Mouse (Mus musculus): Measurements from ENCODE around the gene Nckap1.

Nckap1 gene

DNA sequence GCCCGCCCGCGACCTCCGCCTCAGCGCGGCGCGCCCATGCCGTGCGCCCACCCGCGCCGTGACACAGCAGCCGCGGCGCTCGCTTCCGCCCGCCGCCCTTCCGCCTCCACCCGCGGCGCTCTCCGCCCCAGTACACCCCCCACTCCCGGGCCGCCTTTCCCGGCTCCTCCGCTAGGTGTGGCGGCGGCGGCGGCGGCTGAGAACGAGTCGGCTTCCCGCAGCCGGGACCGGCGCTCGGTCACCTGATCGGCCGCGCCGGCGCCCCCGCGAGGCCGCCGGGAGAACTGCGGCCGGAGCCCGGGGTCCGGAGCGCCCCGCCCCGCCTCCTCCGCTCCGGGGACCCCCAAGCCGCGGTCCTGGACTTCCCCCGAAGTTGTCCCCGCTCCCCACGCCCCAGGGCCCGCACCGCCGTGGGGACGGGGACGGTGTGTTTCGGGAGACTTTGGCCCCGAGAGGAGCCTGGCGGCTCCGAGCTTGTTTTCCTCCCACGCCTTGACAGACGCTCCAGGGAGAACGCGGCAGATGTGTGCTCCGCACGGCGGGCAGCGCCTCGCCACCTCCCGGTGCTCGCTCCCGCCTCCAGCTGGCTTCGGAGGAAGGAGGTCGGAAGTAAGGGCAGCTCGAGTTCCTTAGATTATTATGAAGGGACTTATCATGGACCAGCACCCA, at the start of gene Nckap1:
Gene Nckap1 (minus strand): TSS at position 338 of the 669 bp plus-strand sequence.
- DNase-seq (ENCODE audit: low spot score), result peak; percentile 82

DNA sequence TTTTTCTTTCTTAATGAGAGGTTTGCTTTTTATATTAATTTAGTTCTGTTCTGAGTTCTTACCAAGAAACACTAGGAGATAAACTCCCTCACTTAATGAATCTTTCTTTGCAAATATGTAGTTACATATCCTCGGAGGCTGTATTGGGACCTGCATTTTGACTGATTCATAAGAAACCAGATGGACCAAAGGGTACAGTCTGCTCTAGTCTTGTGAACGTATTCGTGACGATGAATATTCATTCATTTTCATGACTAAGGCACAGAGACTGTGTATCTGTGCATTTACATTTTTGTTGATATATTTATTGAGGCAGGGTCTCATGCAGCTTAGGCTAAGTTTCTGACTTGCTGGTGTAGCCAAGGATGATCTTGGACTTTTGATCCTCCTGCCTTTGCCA, 43.3 kb upstream of the Nckap1 start:
- DNase-seq (ENCODE audit: low spot score), result no peak

DNA sequence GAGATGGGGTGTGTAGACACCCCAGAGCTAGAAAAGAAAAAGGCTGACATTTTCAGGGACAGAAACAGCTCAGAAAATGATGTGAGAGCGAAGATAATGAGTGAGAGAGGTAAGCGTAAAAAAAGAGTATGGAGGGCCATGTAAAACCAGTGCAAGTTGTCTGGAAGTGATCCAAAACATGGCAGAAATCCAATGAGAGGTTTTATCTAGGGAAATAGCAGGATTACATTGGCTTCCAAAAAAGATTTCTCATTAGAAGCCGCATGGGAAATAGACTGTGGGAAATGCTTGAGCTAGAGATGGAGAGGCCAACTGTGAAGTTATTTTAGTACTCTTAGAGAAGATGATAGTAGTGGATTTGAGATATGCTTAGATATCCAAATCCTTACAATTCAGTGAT, 40.7 kb upstream of the Nckap1 start:
- no peak for DNase-seq (ENCODE audit: low spot score)

DNA sequence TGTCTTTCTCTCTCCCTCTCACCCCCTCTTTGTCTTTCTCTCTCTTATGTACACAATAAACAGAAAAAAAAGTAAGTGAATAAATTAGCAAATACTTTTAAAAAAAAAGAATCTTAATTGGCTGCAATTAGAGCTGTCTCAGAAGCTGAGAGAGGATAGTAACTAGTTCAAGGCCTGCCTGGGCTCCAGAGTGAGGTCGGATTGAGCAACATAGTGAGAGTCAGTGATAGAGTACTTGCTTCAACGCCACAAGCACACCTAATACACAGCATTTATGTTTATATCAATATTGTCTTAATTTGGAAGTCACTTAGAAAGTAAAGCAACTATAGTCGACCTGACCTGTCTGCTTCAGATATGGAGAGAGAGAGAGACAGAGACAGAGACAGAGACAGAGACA, 37.8 kb upstream of the Nckap1 start:
- no peak for DNase-seq (ENCODE audit: low spot score)

DNA sequence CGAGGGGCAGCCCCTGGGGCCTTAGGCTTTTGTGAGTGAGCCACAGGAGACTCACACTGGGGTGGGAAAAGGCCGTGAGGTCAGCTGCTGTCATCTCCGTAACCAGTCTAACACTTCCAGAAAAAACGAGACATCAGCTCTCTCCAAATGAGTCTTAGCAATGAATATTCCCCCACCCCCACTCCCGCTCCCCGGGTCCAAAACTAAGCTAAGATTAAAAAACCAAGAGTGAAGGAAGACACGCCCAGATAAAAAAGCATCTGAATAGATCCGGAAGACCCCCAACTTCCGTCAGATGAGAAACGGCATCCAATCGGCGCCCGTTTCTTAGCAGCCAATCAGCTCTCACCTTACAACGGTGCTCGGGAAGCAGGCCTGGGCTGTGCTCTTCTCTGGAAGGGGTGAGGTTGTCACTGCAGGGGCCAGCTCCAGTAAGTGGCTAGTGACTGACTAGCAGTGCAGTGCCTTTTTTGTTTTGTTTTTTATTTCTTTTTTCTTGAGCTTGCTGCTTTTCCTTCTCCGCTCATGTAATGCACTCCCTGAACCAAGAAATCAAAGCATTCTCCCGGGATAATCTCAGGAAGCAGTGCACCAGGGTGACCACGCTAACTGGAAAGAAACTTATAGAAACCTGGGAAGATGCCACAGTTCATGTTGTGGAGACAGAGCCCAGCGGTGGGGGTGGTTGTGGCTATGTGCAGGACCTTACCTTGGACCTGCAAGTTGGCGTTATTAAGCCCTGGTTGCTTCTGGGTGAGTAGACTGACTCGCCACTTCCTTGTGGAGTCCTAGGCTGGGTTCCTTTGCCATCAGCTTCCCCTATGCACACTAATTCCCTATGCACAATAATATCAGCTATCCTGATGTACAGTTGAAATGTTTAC, 35.9 kb upstream of the Nckap1 start, which contains the start of the genes Dusp19 and Nup35:
Gene Dusp19 (plus strand): TSS at position 192 of the 884 bp plus-strand sequence.
Gene Nup35 (plus strand): TSS at position 383 of the 884 bp plus-strand sequence.
- peak; percentile 90 for DNase-seq (ENCODE audit: low spot score)

DNA sequence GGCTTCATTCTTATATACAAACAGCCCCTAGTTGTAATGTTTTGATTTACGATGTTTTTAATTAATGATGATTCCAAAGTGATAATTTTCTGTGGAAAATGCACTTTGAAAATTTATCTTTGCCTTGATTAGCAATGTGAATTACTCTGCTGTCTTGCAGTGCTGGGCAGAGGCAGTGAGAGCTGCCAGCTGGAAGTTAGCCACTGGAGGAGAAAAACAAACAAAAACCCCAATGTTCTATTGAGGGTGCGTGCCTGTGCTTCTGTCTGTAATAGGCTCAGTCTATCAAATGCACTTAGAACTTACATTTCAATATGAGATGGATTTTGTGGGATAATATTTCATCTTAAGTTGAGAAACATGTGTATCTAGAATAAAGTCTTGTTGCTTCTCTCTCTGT, 31.6 kb upstream of the Nckap1 start:
- no peak for DNase-seq (ENCODE audit: low spot score)

DNA sequence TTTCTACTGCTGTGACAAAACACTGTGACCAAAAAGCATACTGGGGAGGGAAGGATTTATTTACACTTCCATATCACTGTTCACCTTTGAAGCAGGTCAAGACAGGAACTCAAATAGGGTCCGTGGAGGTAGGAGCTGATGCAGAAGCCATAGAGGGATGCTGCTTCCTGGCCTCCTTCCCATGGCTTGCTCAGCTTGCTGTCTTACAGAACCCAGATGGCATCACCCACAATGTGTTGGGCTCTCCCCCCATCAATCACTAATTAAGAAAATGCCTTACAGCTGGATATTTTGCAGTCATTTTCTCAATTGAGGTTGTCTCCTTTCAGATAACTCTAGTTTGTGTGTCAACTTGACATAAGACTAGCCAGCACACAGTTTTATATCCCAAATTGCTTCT, 31.1 kb upstream of the Nckap1 start:
- DNase-seq (ENCODE audit: low spot score), result no peak

DNA sequence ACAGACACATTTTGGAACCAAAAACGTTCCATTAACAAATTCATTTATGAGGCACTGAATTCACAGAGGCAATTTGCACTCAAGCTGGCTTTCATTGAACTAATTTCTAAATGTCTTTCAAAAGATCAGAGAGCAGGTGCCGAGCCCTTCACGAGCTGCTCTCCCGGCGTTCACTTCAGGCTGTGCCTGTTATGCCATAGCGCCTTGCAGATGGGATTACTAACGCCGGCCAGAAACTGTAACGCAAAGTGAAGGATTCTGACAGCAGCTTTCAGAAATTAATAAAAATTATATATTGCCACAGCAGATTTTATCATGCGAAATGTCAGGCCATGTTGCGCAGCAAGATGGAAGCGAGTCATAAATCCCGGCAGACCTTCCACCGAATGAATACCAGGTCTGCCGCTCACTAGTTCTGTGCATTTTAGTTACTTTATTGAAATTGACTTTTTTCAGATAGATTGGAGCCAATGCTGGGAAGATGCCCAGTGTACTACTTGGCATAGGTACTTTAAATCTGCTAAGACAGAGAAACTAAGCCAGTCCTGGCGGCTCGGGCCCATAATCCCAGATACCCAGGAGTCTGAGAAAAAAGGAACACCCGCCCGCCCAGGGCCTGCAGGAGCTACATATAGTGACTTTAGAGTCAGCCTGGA, 22.7 kb upstream of the Nckap1 start:
- no peak for DNase-seq (ENCODE audit: low spot score)

DNA sequence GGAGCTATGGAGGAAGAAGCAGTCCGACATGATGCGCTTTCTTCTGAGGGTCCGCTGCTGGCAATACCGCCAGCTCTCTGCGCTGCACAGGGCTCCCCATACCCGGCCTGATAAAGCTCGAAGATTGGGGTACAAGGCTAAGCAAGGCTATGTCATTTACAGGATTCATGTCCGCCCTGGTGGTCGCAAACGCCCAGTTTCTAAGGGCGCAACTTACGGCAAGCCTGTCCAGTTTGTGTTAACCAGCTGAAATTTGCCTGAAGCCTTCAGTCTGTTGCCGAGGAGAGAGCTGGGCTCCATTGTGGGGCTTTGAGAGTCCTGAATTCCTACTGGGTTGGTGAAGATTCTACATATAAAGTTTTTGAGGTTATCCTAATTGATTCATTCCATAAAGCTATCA, 21.6 kb upstream of the Nckap1 start:
- DNase-seq (ENCODE audit: low spot score), result no peak

DNA sequence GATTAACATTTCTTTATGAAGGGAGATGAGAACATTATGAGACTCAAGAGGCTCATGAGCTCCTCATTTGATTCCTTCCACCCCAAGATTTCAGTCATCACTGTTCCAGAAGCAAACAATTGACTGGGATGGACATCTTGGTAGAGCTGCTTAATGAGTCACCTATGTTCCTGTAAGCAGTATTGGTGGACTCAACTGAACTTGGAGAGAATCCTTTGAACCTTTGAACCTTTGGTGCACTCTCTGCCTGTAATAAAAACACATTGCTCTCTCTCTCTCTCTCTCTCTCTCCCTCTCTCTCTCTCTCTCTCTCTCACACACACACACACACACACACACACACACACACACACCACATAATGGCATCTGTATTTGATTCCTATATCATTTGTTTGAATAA, 19.4 kb upstream of the Nckap1 start:
- DNase-seq (ENCODE audit: low spot score), result no peak

DNA sequence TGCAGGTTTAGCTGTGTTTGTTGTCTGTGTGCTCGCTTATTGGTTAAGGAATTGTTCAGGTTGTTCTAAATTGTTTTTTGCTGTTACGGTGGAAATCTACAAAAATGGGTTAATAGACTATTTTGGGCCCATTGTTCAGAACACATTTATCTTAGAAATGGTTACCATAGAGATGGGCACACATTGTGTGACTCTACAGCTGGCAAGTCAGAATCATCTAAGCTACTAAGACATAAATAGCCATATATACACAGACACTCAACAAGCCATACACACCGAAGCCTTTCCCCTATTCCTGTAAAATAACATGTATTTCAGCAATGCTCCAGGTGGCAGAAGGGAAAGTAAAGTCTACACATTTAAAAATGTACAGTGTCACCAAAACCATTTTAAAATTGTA, 18.7 kb upstream of the Nckap1 start:
- no peak for DNase-seq (ENCODE audit: low spot score)

DNA sequence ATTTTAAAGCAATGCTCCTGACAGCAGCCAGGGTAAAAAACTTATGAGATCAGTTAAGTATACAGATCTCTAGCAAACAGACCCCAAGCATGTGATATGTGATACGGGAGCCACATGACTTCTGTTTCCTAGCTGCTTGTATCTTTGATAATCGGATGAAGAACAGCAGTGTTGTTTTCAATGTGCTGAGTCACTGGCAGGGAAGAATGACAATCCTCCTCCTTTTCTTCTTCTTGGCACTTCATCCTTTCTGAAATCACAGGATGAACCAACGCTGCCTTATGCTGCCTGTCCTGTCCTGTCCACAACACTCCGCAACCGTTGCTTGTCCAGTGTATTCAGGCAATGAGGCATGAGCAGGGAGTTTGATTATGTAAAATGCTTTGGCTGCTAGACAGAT, 15.8 kb upstream of the Nckap1 start:
- no peak for DNase-seq (ENCODE audit: low spot score)

DNA sequence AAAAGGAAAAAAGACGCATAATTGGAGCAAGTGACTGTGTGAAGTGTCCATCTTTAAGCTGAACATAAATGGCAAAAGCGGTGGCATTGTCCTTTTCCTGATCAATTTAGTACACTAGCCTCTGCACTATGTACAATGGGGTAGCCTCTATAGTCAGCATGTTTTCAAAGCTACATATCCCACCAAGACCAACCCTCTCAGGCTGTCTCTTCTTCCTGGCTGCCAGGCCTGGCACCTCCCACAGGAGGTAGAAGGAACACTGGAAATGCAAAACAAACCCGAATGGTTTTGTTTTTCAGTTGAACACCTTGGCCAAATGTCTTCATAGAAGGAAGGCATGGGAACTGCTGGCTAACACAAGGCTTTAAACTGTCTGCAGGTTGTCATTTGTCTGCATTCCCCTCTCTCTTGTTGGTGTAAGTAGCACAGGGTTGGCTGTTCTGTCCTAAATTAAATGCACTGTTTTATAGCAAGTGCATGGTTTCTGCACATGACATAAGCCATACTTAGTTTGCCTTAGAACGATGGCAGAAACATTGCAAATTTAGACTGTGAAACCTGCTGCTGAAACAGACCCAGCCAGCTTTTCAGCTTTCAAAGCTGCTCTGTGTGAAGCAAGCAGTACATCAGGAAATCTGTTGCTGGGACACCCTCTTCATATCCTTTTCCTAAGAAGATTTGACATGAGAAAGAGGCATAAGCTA, 13.2 kb upstream of the Nckap1 start:
- DNase-seq (ENCODE audit: low spot score), result no peak

DNA sequence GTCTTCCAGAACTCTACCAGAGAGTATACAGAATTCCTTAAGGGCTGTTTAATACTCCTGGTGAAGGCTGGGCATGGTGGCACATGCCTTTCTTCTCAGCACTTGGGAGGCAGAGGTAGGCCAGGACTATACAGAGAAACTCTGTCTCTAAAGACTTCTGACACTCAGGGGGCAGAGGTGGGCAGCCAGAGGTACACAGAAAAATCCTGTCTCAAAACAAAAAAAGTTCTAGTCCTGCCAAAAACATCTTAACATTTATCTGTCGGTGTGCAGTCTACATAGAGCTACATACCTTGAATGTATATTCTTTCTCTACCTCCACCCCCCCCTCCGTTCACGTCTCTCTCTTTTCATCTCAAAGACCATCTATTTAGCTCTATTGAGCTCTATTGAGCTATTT, 1.2 kb upstream of the Nckap1 start:
- no peak for DNase-seq (ENCODE audit: low spot score)

DNA sequence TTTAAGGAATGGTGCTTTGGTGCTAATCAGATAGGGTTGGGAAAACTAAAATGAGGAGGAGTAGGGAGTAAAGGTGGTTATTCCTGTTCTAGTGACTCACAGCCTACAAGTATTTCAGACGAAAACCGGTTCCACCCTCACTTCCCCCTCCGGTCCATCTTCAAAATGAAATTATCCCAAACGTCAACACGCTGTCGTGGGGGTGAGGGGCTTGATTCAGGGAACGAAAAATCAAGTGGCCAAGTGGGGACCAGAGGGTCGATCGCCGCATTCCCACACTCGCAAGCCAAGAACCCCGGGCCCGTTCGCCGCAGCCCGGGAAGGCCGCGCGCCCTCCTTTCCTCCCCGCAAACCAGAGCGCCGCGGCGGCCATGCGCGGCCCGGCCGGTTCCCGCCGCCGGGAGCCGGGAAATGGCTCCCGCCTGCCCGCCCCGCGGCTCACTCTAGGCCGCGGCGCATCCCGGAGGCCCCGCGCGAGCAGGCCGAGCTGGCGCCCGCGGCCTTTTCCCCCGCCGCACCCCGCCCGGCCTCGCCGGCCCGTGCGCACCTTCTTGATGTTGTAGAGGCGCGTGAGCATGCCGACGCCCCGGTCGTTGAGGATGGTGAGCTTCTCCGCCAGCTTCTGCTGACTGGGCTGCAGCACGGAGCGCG, 744 bp downstream of the Nckap1 start:
- no peak for DNase-seq (ENCODE audit: low spot score)

DNA sequence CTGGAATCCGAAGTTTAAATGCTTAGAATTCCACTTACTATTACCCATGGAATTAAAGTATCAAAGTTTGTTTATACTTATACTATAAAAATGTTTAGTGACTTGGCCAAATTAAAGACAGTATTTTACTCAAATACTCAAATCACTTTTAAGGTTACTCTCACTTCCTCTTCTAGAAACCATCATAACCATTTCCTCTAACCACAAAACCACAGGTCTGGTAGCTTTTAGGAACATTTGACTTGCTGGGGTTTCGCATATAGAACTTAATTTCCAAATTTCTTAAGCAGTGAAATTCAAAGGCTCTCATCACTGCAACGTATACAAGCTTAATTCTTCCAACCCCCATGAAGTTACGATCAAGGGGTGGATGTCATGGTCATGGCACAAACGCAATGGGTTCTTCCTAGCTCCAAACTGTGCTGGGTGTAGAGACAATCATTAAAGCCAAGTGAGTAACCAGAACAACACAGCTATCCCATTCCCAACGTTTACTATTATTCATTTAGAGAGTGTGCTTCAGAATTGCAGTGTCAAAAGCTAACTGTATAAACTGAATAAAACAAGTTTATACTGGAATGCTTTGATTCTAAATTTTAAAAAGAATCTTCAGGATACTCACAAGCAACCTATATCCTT, 1.8 kb downstream of the Nckap1 start:
- DNase-seq (ENCODE audit: low spot score), result no peak

DNA sequence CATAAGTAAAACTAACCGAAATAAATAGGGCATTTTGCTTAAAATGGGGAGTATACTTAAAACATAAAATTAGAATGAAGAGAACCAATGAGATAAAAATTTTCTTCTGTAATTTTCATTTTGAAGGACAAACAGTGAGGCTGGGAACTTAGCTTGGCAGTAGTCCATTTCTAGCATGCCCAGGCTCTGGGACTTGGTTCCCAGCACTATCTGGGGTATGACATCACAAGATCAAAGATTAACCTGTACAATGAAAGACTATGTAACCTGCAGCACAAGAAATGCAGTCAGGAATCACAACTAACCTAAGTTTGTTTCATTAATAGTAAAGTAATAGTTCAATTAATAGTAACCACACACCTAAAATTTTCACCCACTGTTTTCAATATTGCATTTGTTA, 3.9 kb downstream of the Nckap1 start:
- no peak for DNase-seq (ENCODE audit: low spot score)

DNA sequence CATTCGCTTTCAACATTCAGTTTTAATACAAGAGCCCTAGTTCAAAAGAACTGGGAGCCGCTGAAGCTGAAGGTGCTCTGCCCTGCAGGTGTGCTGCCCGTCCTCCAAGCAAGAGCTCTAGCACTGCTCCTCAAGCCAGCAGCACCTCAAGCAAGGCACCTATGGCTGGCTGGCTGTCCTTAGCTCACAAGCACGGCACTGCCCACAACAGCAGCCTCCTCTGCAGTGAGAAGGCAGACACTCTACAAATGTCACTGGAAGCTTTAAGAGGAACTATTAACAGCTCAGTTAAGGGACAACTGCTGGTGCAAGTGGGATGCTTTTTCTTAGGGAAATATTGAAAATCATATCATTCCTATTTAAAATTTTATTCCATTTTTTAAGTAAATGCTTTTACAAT, 10.5 kb downstream of the Nckap1 start:
- DNase-seq (ENCODE audit: low spot score), result no peak

DNA sequence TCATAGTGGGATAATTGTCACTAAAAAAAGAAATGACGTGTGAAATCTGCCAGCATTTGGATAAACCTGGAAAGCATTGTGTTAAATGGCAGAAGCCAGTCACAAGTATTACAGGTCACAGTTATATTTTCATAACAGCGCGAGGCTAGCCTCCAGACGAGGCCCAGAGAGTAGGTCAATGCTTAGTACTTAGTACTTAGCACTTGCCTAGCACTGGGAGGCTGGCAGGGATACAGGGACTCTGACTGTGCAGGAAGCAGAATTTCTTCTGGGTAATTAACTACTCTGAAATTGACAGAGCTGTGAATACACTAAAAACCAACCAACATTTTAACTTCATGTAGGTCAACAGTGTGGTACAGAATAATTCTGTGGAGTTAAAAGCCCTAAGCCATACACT, 13.8 kb downstream of the Nckap1 start:
- DNase-seq (ENCODE audit: low spot score), result no peak

DNA sequence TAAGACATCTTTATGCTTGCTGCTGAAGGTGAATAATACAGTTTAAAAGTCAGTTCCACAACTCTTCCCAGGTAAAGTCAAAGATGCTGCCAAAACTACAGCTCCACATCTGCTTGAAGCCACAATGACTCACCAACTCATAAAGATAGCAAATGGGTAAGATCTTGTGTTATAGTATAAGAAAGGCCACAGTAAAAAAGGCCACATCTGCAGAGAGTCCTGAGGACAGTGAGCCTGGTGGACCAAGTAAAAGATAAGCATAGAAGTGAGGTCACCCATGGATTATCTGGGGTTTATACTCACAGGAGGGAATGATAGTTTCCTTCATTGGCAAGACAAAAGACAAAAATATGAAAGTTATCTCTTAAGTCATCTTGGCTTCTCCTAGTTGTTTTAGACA, 18.9 kb downstream of the Nckap1 start:
- DNase-seq (ENCODE audit: low spot score), result no peak

DNA sequence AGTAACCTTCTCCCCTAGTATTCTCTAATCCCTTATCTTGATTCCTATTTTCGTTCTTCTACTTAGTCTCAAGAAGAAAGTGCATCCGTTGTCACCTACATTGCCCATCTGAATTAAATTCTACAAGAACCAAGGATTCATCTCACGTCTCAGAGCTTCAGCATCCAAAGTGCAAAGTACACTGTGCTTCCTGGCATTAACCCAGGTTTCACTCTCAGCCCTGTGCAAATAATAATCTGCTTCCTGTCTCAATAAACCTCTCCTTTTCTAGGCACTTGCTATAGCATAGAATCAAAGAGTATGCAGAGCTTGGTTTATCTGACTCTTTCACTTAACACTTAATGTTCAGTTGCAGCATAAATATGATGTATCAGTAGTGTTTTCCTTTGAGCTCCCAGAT, 19.7 kb downstream of the Nckap1 start:
- no peak for DNase-seq (ENCODE audit: low spot score)

Data from testis, postnatal 14 days (tissue).